Mouse (Mus musculus): ENCODE data around the gene Dcbld2.

GRCm38 (mm10) chr16:58513755-58514154 is 105.5 kb downstream of the Dcbld2 start:
- no peak for TF ChIP-seq GATA1 (IDR thresholded peaks at IDR 0.05; ENCODE audit: borderline replicate concordance, low read length)
- TF ChIP-seq FLI1 (IDR thresholded peaks at IDR 0.05; ENCODE audit: low read length) = no peak

Data from megakaryocyte, embryonic 14.5 days (primary cell).